ENCODE assay signal across 24 mouse cellular contexts in genomic region chr6:136415133-136415775, GRCm38 (mm10). TPM values are rescaled to one million over a fixed set of nuclear protein-coding genes. Genes with fewer than 3 reads are reported as not detected.
DNase-seq lines count a peak whose midpoint lies in the region; ATAC-seq lines count a peak whose summit lies in the region.
"Had no signal": no experiment of that assay in that cellular context is flagged by ENCODE, and none has a peak within 500 bp of the region (broad histone marks: within the 10 kb centered on the region; RNA-seq: fewer than 3 reads in every experiment).

Gene E330021D16Rik, minus strand, starts transcription at chr6:136415569.

- intact Hi-C loops in left cerebral cortex, postnatal 10 days (cut with DNase I): no loop called here

- DNase-seq in heart, adult 11 months: peak; percentile 55
- no peak for DNase-seq in heart, adult 18-20 months
- no peak for DNase-seq in testis, postnatal 14 days (ENCODE audit: low spot score)
- DNase-seq in left cerebral cortex, postnatal 10 days (ENCODE audit: extremely low spot score in 1 of 2, low spot score in 2 of 2): no peak
- DNase-seq in lung, postnatal 4 days: no peak
- DNase-seq: adrenal gland, postnatal 36 days; cerebellum, adult 18-20 months; cerebellum, postnatal 10 days; forebrain, postnatal 0 days; gastrocnemius, postnatal 10 days; heart, postnatal 4 days; kidney, adult 18-20 months; kidney, postnatal 25 days; liver, postnatal 0 days; lung, postnatal 36 days had no signal

- peak; percentile 31 for ATAC-seq in common myeloid progenitor, adult 5-6 weeks (replicated peaks; ENCODE audit: low read depth, poor library complexity, severe bottlenecking)
- ATAC-seq in megakaryocyte progenitor cell, adult 5-6 weeks (replicated peaks; ENCODE audit: poor library complexity): peak; percentile 62
- ATAC-seq: forebrain, postnatal 0 days; liver, embryonic 12.5 days; liver, postnatal 0 days; midbrain, embryonic 15.5 days had no signal

RNA-seq across cellular contexts. Expression of gene E330021D16Rik, which starts in this region (rescaled TPM):
- total RNA-seq in heart, adult 18-20 months (2021): not detected
- not detected in 2 replicates for total RNA-seq in common myeloid progenitor, adult 5-6 weeks (2017)
- not detected in 2 replicates for total RNA-seq in megakaryocyte progenitor cell, adult 5-6 weeks (2015)
- not detected in 2 replicates for total RNA-seq in megakaryocyte progenitor cell, adult 5-6 weeks (2017)
- not detected for total RNA-seq in left cerebral cortex, postnatal 10 days (2021)
- total RNA-seq: adrenal gland, adult 18-20 months; adrenal gland, postnatal 36 days; gastrocnemius, postnatal 10 days; heart, postnatal 4 days; layer of hippocampus, adult 2 months; layer of hippocampus, postnatal 14 days; left cerebral cortex, adult 2 months; left cerebral cortex, postnatal 36 days had no signal

Comparison
In these comparisons a context has a peak if more than half of its experiments do, and no peak if none do; other contexts are left out.
1. Peak in ATAC-seq in common myeloid progenitor, adult 5-6 weeks; RNA of the gene not detected or under 1 TPM.
2. Peak in ATAC-seq in megakaryocyte progenitor cell, adult 5-6 weeks; RNA of the gene not detected or under 1 TPM.